Mouse (Mus musculus): ENCODE results near the gene Scyl2.

- TF ChIP-seq POLR2A (IDR thresholded peaks at IDR 0.05; ENCODE audit: insufficient read depth, low read length) (no peak), CTCF (IDR thresholded peaks at IDR 0.05; ENCODE audit: low read depth, low read length) (no peak)
Measured at GRCm38 (mm10) chr10:89703042-89703441, 17.0 kb upstream of the Scyl2 start.

All from ES-Bruce4 (cell line).